Mouse (Mus musculus) liver, embryonic 16.5 days (tissue): Measurements from ENCODE around the gene Olfr780. TPM values are rescaled to one million over a fixed set of nuclear protein-coding genes. Genes with fewer than 3 reads are reported as not detected.
"Not testable (repeated sequence)": the region's sequence is repeated elsewhere in the genome, so short reads cannot be mapped to it uniquely, and the experiment has no call there.

Experiments
- ATAC-seq: fragments of 200-750 bp; cut with Nextera tagmentation; 2 replicates; pipeline ENCODE4 v1.8.0; 2017; ENCODE audit warnings: low read depth, mild to moderate bottlenecking, moderate number of reproducible peaks, moderate library complexity
- H3K27ac ChIP-seq: fragments of 300-500 bp; sonication (generic); 2 replicates; pipeline ENCODE4 v1.5.1; 2014; ENCODE audit warnings: mild to moderate bottlenecking, low read length
- H3K27me3 ChIP-seq: fragments of 300-500 bp; sonication (generic); 2 replicates; pipeline ENCODE4 v1.6.1; 2014; ENCODE audit warnings: low read depth, low read length, mixed read lengths; ENCODE audit not compliant: control insufficient read depth, insufficient read depth
- H3K36me3 ChIP-seq: fragments of 300-500 bp; sonication (generic); 2 replicates; pipeline ENCODE4 v1.6.1; 2014; ENCODE audit warnings: mild to moderate bottlenecking; ENCODE audit not compliant: control insufficient read depth, insufficient read depth
- H3K4me1 ChIP-seq: fragments of 300-500 bp; sonication (generic); 2 replicates; pipeline ENCODE4 v1.6.1; 2014; ENCODE audit warnings: low read depth, low read length, mixed read lengths; ENCODE audit not compliant: control insufficient read depth
- H3K4me2 ChIP-seq: fragments of 300-500 bp; sonication (generic); 2 replicates; pipeline ENCODE4 v1.6.1; 2014; ENCODE audit warnings: low read depth, low read length, mixed read lengths
- H3K4me3 ChIP-seq: fragments of 300-500 bp; sonication (generic); 2 replicates; pipeline ENCODE4 v1.5.1; 2014; ENCODE audit warnings: low read depth, mild to moderate bottlenecking, low read length
- H3K9ac ChIP-seq: fragments of 300-500 bp; sonication (generic); 2 replicates; pipeline ENCODE4 v1.6.1; 2014; ENCODE audit warnings: low read depth, low read length
- H3K9me3 ChIP-seq: fragments of 300-500 bp; sonication (generic); replicated peaks from 2 replicates; pipeline ENCODE4 v1.6.1; 2016; ENCODE audit warnings: low read length; ENCODE audit not compliant: control insufficient read depth
- WGBS: fragments of 180-500 bp; shearing (Covaris S2); extraction: QIAGEN DNeasy Blood & Tissue Kit; methylation state at CpG from one replicate; pipeline ENCODE4 v1.1.7; 2014; ENCODE audit not compliant: insufficient replicate concordance; 5-methylcytosine and 5-hydroxymethylcytosine counted together
- polyA plus RNA-seq: library from polyadenylated mRNA; unstranded; fragments of >200 nt; fragmentation: Nextera tagmentation; extraction: Ambion mirVana; gene quantifications from 2 replicates; pipeline ENCODE4 v1.2.1, GENCODE M21; 2015

Olfr780 gene
- polyA plus RNA-seq, result not detected in 2 replicates

DNA sequence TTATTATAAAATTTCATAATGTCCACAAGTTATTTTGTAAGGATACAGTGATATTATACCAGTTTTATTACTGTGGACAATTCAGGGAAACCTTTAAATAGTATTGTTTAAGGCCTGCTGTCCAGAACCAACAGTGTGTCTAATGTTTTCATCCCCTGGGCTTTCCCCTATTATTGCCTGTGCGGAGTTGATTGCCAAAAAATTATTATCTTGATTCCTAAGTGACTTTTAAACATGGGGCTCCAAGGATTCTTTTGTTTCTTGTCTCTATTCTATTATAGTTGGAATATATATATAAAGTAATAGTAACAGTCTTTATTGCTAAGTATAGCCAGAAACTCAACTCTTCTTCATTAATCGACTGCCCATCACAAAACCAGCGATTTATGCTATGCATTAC, at the start of gene Olfr780:
TSS of gene Olfr780 (plus strand) at position 301 of the 400 bp plus-strand sequence.
- no peaks in the 10 kb centered on the region for H3K4me1 ChIP-seq
- no peak within 1 kb of the TSS for H3K4me3 ChIP-seq
- no peak within 1 kb of the TSS for H3K27ac ChIP-seq
- no peaks in the 10 kb centered on the region for H3K27me3 ChIP-seq
- H3K9ac ChIP-seq, result no peak within 1 kb of the TSS
- no peak for ATAC-seq
- no peaks in the 10 kb centered on the region for H3K36me3 ChIP-seq
- WGBS, result 54% methylated on average over 3 of the region's 3 CpGs
- no peak within 1 kb of the TSS for H3K4me2 ChIP-seq
- H3K9me3 ChIP-seq, result no peaks in the 10 kb centered on the region

DNA sequence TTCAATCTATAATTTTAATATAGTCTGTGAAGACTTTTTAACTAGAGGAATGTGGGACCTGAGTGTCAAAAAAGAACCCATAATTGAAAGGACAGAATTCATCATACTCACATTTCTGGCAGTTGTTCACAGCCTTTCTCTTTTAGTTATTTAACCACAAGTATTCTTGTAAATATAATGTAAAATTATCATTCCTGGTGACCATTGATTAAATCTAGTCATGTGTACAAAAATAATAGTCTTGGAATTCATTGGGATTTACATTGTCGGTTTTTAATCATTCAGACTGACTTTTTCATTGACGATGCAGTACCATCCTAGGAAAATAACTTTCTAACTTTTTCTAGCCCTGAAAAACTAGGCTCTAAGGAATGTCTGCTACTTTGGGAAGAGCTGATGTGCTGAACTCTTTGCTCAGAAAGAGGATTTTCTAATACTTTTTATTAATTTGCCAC, 46.8 kb upstream of the Olfr780 start, which contains the start of gene Olfr777:
TSS of gene Olfr777 (minus strand) at position 405 of the 455 bp plus-strand sequence.
- Histone ChIP-seq H3K4me1 (no peaks in the 10 kb centered on the region), H3K4me3 (no peak within 1 kb of the TSS), H3K36me3 (no peaks in the 10 kb centered on the region), H3K9me3 (no peaks in the 10 kb centered on the region), H3K27me3 (no peaks in the 10 kb centered on the region), H3K27ac (no peak within 1 kb of the TSS), H3K4me2 (no peak within 1 kb of the TSS), H3K9ac (no peak within 1 kb of the TSS)
- ATAC-seq, result no peak
- 63% methylated on average over 2 of the region's 2 CpGs for WGBS

DNA sequence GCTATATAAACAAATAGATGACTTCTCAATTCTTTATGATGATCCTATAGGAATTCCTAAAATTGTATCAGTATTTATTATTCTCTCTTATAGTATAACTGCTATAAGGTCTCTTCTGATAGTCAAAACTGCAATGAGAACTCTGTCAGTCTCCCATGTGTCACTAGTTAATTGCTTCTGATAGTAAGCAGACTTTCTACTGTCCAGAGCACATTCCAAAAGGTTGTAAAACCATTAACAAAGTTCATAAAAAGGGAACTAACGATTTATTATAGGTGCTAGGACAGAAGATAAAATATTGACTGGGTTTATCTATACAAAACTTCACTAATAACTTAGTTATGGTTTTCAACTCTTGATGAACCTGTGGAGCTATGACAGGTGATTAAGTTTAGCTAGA, 4.9 kb upstream of the Olfr780 start:
- not testable (repeated sequence) for H3K9me3 ChIP-seq, H3K9ac ChIP-seq, H3K36me3 ChIP-seq, H3K27ac ChIP-seq, ATAC-seq, H3K4me2 ChIP-seq, H3K4me1 ChIP-seq, H3K27me3 ChIP-seq, H3K4me3 ChIP-seq
- 13% methylated on average over 1 of the region's 1 CpGs for WGBS

DNA sequence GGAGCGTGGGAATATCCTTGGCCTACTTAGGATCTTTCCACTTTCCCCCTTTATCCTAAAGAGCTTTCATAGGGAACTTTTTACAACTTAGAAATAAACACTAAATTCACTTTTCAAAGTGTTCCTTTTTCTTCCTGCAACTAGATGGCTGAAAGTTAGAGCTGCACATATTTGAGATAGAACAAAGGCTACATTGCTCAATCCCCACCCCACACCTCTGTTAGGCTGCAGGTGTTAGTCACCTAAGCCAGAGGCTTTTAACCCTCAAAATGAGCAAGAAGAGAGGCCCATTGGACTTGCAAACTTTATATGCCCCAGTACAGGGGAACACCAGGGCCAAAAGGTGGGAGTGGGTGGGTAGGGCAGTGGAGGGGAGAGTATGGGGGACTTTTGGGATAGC, 4.4 kb upstream of the Olfr780 start:
- not testable (repeated sequence) for H3K9ac ChIP-seq

DNA sequence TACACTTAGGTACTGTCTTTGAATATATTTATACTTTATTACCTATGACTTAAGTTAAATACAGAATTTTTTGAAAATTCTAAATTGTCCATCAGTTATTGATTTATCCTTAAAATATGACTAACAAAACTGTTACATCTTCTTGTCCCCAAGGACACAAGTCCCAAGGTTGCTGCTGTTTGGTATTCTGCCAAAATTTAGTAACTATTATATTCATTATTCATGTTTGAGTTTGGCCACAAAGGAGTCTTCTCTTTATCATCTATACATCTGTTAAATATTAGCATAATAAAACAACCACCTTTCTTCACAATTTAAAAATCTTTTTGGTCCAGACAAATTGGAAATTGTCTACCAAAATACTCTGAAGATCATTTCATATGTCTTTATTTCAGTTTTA, 10.6 kb downstream of the Olfr780 start, which contains the start of gene Olfr781:
TSS of gene Olfr781 (plus strand) at position 301 of the 400 bp plus-strand sequence.
- Histone ChIP-seq H3K4me3 (no peak within 1 kb of the TSS), H3K27me3 (no peaks in the 10 kb centered on the region), H3K4me1 (no peaks in the 10 kb centered on the region), H3K9ac (no peak within 1 kb of the TSS), H3K9me3 (no peaks in the 10 kb centered on the region), H3K36me3 (no peaks in the 10 kb centered on the region), H3K27ac (no peak within 1 kb of the TSS), H3K4me2 (no peak within 1 kb of the TSS)
- ATAC-seq, result no peak

More for the DNA sequence above, 4.4 kb upstream of the Olfr780 start:
- H3K4me1 ChIP-seq, H3K4me2 ChIP-seq, H3K27me3 ChIP-seq, H3K27ac ChIP-seq, H3K4me3 ChIP-seq, H3K36me3 ChIP-seq, H3K9me3 ChIP-seq, ATAC-seq: not testable (repeated sequence)
- WGBS, result no CpG with 5 or more reads among the region's 1 CpGs

DNA sequence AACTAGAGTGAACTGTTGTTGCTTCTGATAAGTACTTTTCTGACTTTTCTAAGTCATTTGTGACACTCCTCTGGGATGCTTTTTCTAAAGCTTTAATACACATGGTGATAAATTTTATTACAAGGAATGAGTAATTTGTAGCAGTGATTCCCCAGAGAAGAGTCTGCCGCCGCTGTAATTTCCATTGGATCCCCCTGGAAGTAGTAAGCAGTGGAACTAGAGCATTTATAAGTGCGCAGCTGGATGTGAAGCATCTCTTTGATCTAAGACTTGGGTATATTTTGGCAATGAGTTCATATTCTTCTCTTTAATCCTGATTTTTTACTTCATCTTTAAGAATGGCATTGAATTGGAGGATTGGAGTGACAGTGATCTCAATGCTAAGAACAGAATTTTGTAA, 30.6 kb downstream of the Olfr780 start, which contains the start of gene Olfr782:
TSS of gene Olfr782 (plus strand) at position 301 of the 400 bp plus-strand sequence.
- Histone ChIP-seq H3K27me3 (no peaks in the 10 kb centered on the region), H3K9me3 (no peaks in the 10 kb centered on the region), H3K4me1 (no peaks in the 10 kb centered on the region), H3K27ac (no peak within 1 kb of the TSS), H3K4me3 (no peak within 1 kb of the TSS), H3K36me3 (no peaks in the 10 kb centered on the region), H3K9ac (no peak within 1 kb of the TSS), H3K4me2 (no peak within 1 kb of the TSS)
- WGBS, result 65% methylated on average over 3 of the region's 3 CpGs
- no peak for ATAC-seq

DNA sequence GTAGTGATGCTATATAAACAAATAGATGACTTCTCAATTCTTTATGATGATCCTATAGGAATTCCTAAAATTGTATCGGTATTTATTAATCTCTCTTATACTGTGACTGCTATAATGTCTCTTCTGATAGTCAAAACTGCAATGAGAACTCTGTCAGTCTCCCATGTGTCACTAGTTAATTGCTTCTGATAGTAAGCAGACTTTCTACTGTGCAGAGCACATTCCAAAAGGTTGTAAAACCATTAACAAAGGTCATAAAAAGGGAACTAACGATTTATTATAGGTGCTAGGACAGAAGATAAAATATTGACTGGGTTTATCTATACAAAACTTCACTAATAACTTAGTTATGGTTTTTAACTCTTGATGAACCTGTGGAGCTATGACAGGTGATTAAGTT, 34.6 kb downstream of the Olfr780 start:
- not testable (repeated sequence) for ATAC-seq, H3K4me3 ChIP-seq, H3K27me3 ChIP-seq, H3K9ac ChIP-seq, H3K9me3 ChIP-seq, H3K27ac ChIP-seq, H3K4me1 ChIP-seq, H3K36me3 ChIP-seq, H3K4me2 ChIP-seq
- 40% methylated on average over 2 of the region's 2 CpGs for WGBS

DNA sequence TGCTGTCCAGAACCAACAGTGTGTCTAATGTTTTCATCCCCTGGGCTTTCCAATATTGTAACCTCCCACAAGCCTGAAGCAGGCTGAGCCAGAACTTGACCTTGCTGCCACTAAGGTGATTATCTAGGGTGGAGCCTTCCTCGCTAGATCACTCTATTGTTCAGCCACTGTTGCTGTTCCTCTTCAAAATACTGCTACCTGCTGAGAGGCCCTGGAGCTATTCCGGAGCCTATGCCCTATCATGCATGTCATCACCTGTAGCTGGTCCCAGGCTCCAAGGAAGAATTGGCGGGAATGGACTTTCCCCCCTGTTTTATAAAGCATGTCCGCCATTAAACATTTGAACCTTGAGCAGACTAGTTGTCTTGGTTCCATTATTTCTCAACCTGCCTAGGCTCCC, 38.6 kb downstream of the Olfr780 start:
- H3K9ac ChIP-seq, H3K36me3 ChIP-seq, H3K27me3 ChIP-seq, H3K27ac ChIP-seq, H3K4me2 ChIP-seq, ATAC-seq, H3K4me1 ChIP-seq, H3K4me3 ChIP-seq, H3K9me3 ChIP-seq: not testable (repeated sequence)
- 61% methylated on average over 4 of the region's 4 CpGs for WGBS

DNA sequence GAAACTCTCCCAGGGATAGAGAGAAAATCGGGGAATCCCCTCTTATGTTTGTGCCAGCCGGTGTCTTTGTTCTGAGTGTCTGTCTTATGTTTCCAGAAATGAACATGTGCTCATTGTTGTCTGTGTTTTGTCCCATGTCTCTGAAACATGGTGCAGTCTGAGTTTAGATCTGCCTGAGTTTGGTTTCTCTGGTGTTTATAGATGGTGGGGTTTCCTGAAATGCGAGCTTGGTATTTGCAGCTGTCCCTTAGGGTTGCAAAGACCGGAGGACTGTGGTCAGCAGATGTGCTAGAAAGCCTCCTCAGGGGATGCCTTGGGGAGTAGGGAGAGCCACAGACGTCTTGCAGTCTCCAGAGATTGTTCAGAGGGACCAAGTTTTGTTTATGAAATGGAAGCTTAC, 39.4 kb downstream of the Olfr780 start:
- H3K36me3 ChIP-seq, result no peaks in the 10 kb centered on the region
- no peak overlapping the region for H3K4me2 ChIP-seq
- no peak overlapping the region for H3K9ac ChIP-seq
- H3K4me3 ChIP-seq, result no peak overlapping the region
- no peaks in the 10 kb centered on the region for H3K9me3 ChIP-seq
- H3K4me1 ChIP-seq, result no peaks in the 10 kb centered on the region
- no peak overlapping the region for H3K27ac ChIP-seq
- WGBS, result 55% methylated on average over 5 of the region's 5 CpGs
- no peaks in the 10 kb centered on the region for H3K27me3 ChIP-seq
- ATAC-seq, result no peak
